Mouse (Mus musculus) embryonic stem cell, embryonic (primary cell): Measurements from ENCODE around the gene Lrrc71.

Experiments
- CTCF ChIA-PET, 4 experiments: fragments of 300-600 bp in 2 of 4; fragments of 350-600 bp in 2 of 4; sonication (Branson Sonifier 250); formaldehyde crosslinking; loops; one replicate each; lab custom pipeline; 2022; ENCODE audit warnings: inconsistent platforms in 2 of 4; lab: Charles Lee
- POLR2A ChIA-PET, 4 experiments: fragments of 300-600 bp in 2 of 4; fragments of 350-600 bp in 2 of 4; sonication (Branson Sonifier 250); formaldehyde crosslinking; loops; one replicate each; lab custom pipeline; 2022; ENCODE audit warnings: antibody characterized with exemption in 4 of 4, inconsistent platforms in 1 of 4; lab: Charles Lee

The Lrrc71 gene

DNA sequence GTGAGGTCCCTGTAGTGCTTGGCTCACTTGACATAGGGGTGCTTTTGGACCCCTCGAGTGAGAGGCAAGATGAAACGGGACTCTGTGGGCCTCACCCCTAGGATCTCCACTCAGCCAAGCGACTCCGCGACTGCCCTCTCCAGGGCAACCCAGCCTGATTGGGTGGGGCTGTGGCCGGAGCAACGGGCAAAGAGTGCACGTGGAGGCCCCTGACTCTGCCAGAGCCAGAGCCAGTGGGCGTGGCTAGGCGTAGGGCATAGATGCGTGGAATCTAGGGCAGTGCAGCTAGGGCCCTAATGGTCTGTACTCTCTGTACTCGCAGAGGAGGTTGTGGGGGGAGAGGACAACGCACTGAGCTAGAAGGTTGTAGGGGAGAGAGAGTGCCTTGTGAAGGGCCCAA, at the start of gene Lrrc71:
Lrrc71 (minus strand) TSS at position 195 of the 400 bp plus-strand sequence.
- ChIA-PET POLR2A (interaction anchor here in 3 of 4 experiments (0.6 to 1.7 kb wide), 10 partner anchors 10 to 223 kb away, joined by 3 to 5 read pairs (median 4); partner anchors contain the start of gene Etv3 (in 1 of the 3)), CTCF (interaction anchor here (0.6 to 2.0 kb wide), 57 partner anchors 9 to 556 kb away, joined by 3 to 29 read pairs (median 4); partner anchors contain the start of genes Ntrk1 (in 3 of the 4), Arhgef11 (in 1 of the 4), Bcan (in 1 of the 4) and Nes (in 1 of the 4))

DNA sequence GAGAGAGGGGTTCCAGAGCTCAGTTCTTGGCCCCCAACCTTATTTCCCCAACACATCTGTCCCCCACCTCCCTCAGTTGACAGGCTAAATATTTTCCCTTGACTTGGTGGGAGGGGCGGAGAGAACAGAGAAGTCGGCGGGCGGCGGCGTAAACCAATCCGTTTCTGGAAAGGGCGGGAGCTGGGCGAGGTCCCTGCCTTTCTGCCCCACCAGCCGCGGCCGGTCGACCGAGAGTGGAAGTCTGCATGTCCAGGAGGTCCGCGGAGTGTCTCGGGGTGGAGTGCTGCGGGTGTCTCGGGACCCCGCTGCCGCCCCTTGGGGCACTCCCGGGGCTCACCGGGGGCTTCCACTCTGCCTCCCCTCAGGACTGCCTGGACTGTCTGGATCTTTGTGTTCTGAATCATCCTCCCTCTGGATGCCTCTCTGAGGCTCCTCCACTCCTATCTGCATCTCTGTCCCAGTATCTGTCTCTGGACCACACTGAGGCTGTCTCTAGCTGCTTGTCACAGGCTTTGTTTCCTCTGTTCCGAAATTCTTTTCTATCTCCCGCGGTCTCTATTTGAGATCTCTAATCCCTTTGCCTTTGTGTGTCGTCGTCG, 48.4 kb upstream of the Lrrc71 start, which contains the start of gene Insrr:
Insrr (plus strand) TSS at position 216 of the 599 bp plus-strand sequence.
- CTCF ChIA-PET, result interaction anchor here in 3 of 4 experiments (0.5 to 4.7 kb wide), 13 partner anchors 12 to 338 kb away, joined by 3 to 36 read pairs (median 6); partner anchors contain the start of gene Lrrc71 (in 1 of the 3)
- POLR2A ChIA-PET, result interaction anchor here in 3 of 4 experiments (0.6 to 3.7 kb wide), 7 partner anchors 8 to 189 kb away, joined by 3 to 13 read pairs (median 3); partner anchors contain the start of genes Nes (in 1 of the 3) and Prcc (in 1 of the 3)

- ChIA-PET POLR2A (interaction anchor here in 3 of 4 experiments (0.6 to 3.7 kb wide), 16 partner anchors 9 to 191 kb away, joined by 3 to 13 read pairs (median 3); partner anchors contain the start of genes Nes (in 1 of the 3) and Prcc (in 1 of the 3)), CTCF (interaction anchor here (0.5 to 4.7 kb wide), 57 partner anchors 7 to 274 kb away, joined by 3 to 36 read pairs (median 5); partner anchors contain the start of genes Lrrc71 (in 2 of the 4), Nes (in 2 of the 4), Isg20l2 (in 1 of the 4) and Rrnad1 (in 1 of the 4))
These were observed 47.2 kb upstream of the Lrrc71 start for GRCm38 (mm10) chr3:87795336-87796277.

- CTCF ChIA-PET, result interaction anchor here (0.5 to 4.7 kb wide), 44 partner anchors 8 to 1377 kb away, joined by 3 to 36 read pairs (median 6); partner anchors contain the start of genes Lrrc71 (in 2 of the 4), Nes (in 2 of the 4), Isg20l2 (in 1 of the 4) and Rrnad1 (in 1 of the 4)
- POLR2A ChIA-PET, result interaction anchor here in 3 of 4 experiments (0.7 to 3.7 kb wide), 14 partner anchors 8 to 343 kb away, joined by 3 to 13 read pairs (median 3); no protein-coding TSS in a partner anchor
These were observed 46.5 kb upstream of the Lrrc71 start, which contains the start of gene Ntrk1 for GRCm38 (mm10) chr3:87794922-87795325. Ntrk1 (minus strand) TSS chr3:87795162.

DNA sequence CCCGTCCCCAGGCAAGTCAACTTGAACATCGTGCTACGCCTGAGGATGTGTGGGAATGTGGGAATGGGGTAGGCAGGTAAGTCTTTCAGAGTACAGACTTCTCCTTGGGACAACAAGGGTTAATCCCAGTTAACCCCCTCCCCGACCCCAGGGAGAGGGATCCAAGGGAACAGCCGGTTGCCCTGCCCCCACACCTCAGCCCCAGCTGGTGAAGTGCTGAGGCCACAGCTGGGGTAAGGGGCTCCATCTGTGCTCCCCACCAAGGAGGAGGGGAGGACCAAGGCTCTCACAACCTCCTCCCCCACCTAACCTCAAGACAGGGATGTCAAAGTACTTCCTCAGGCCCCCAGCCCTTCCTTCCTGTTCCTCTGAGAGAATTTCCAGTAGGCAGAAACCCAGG, 41.3 kb upstream of the Lrrc71 start:
- ChIA-PET POLR2A (interaction anchor here in 1 of 4 experiments (0.9 kb wide), 1 partner anchor 10 kb away, joined by 3 read pairs; no protein-coding TSS in a partner anchor), CTCF (interaction anchor here in 3 of 4 experiments (0.6 to 1.5 kb wide), 4 partner anchors 20 to 41 kb away, joined by 3 to 7 read pairs (median 4); no protein-coding TSS in a partner anchor)

DNA sequence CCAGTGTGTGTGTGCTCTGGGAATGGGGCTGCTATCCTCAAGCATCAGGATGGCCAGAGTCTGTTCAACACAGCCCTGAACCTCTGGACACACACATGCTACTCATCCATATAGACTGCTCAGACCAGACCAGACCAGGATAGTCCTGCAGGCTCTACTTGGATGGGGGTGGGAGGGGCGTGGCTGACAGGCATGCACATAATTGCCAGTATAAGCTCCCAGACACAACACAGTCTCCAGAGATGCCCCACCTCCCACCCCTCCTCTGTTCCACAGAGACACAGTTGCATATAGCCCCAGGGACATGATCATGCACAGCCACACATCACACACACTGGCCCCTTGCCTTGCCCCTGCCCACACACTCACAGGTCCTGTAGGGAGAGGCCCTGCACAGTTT, 40.8 kb upstream of the Lrrc71 start:
- CTCF ChIA-PET, result no interaction called here
- POLR2A ChIA-PET, result no interaction called here

DNA sequence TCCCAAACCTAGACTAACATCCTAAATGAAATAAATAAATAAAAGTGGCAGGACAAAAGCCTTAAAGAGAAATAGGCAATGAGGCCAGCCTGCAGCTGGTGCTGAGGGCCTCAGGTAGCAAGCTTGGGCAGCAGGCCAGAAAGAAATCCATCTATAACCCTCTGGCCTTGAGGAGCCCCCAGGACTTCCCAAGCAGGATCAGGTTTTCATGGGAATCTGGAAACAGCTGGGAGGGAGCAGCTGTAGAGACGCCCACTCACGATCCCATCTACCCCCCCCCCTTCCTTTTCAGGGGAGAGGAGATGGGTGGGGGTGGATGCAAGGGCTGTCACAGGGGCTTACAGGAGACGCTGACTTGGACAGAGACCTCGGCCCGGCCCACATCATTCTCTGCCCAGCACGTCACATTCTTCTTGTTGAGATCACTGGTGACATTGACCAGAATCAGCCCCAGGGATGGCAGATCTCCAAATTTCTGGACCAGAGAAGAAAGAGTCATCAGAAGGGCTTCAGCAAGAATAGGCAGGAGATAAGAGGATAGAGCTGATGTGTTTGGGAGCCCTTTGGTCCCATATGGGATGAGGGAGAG, 37.3 kb upstream of the Lrrc71 start:
- ChIA-PET POLR2A (interaction anchor here in 2 of 4 experiments (0.6 to 1.0 kb wide), 2 partner anchors 9 to 165 kb away, joined by 3 read pairs; no protein-coding TSS in a partner anchor), CTCF (interaction anchor here (0.5 to 1.8 kb wide), 10 partner anchors 9 to 54 kb away, joined by 3 to 10 read pairs (median 4); partner anchors contain the start of gene Ntrk1 (in 3 of the 4))

GRCm38 (mm10) chr3:87785156-87785555, 36.7 kb upstream of the Lrrc71 start:
- CTCF ChIA-PET, result interaction anchor here (0.5 to 1.8 kb wide), 7 partner anchors 10 to 55 kb away, joined by 3 to 10 read pairs (median 4); partner anchors contain the start of gene Ntrk1 (in 3 of the 4)
- POLR2A ChIA-PET, result no interaction called here

DNA sequence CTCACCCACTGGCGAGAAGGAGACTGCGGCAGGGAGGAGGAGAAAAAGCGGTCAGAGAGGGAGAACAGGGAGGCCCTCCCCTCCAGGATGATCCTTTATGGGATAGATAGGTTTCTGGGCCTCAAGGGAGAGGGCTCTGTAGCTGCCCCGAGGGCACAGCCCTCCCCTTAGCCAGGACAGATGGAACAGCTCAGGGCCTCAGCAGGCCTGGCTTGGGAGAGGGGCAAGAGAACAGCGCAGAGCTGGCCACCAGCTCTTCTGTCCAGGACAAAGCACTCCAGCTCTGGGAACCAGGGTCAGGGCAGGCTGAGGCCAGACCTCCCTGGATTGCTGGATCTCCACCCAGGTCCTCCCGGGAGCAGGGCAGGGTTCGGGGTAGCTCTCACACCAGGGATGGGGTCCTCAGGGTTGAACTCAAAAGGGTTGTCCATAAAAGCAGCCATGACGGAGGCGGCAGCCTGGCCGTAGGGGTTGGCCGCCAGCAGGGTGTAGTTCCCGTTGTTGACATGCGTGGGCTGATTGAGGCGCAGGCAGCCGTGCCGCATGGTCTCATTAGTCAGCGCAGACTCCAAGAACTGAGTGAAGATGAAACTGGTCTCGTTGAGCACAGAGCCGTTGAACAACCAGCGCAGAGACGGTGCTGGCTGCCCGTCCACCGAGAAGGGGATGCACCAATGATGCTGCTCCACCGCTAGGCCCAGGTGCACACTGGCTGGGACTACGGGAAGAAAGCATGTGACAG, 35.0 kb upstream of the Lrrc71 start:
- POLR2A ChIA-PET, result interaction anchor here (0.6 to 1.4 kb wide), 6 partner anchors 10 to 730 kb away, joined by 3 to 5 read pairs (median 4); partner anchors contain the start of gene Ntrk1 (in 1 of the 4)
- CTCF ChIA-PET, result interaction anchor here (0.5 to 6.6 kb wide), 14 partner anchors 11 to 540 kb away, joined by 3 to 47 read pairs (median 4); partner anchors contain the start of genes Ntrk1 (in 2 of the 4) and Lrrc71 (in 1 of the 4)

DNA sequence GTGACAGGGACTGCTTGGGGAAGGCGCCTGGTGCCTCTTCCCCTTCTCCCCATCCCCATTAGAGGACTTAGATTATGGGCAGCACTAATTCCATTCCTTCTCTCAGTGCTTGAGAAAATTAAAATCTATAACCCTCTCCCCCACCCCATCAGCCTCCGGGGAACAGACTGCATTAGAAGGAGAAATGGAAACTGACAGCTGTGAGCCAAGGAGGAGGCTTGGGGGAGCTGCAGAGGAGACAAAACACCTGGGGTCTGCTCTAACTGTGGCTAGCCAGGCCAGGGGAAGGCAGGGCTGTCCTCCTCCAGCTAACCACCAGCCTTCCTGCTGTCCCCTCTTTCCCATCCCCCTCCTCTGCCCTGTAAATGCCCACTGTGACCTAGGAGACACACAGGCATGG, 30.7 kb upstream of the Lrrc71 start:
- ChIA-PET CTCF (interaction anchor here (0.6 to 6.6 kb wide), 9 partner anchors 9 to 1018 kb away, joined by 3 to 47 read pairs (median 4); partner anchors contain the start of gene Ntrk1 (in 1 of the 4)), POLR2A (interaction anchor here in 1 of 4 experiments (1.2 kb wide), 1 partner anchor 11 kb away, joined by 3 read pairs; no protein-coding TSS in a partner anchor)

DNA sequence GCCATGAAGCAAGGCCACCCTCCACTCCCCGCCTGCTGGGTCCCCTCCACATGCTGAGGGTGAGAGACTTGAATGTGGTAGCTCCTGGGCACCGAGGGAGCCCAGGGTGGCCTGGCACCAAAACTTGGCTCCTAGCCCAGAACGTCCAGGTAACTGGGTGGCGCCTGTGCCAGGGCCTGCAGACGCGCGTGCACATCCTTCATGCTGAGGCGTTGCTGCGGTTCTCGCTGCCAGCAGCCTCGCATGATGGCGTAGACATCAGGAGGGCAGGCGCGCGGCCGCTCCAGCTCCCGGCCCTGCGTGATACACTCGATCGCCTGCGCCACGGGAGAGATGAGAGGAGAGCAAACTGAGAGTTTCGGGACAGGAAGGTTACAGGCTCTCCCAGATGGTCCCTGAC, 29.9 kb upstream of the Lrrc71 start:
- ChIA-PET CTCF (interaction anchor here in 3 of 4 experiments (0.6 to 6.6 kb wide), 7 partner anchors 8 to 81 kb away, joined by 3 to 47 read pairs (median 3); partner anchors contain the start of gene Insrr (in 1 of the 3)), POLR2A (interaction anchor here in 1 of 4 experiments (1.4 kb wide), 1 partner anchor 16 kb away, joined by 3 read pairs; the partner anchor contains the start of gene Ntrk1)

GRCm38 (mm10) chr3:87771088-87771487, 22.7 kb upstream of the Lrrc71 start:
- POLR2A ChIA-PET, result interaction anchor here in 2 of 4 experiments (1.0 to 1.7 kb wide), 3 partner anchors 46 to 200 kb away, joined by 3 read pairs; partner anchors contain the start of genes Mrpl24 (in 1 of the 2) and Nes (in 1 of the 2)
- CTCF ChIA-PET, result interaction anchor here (0.6 to 5.5 kb wide), 27 partner anchors 8 to 300 kb away, joined by 3 to 64 read pairs (median 7); partner anchors contain the start of genes Lrrc71 (in 1 of the 4), Nes (in 1 of the 4) and Ntrk1 (in 1 of the 4)

DNA sequence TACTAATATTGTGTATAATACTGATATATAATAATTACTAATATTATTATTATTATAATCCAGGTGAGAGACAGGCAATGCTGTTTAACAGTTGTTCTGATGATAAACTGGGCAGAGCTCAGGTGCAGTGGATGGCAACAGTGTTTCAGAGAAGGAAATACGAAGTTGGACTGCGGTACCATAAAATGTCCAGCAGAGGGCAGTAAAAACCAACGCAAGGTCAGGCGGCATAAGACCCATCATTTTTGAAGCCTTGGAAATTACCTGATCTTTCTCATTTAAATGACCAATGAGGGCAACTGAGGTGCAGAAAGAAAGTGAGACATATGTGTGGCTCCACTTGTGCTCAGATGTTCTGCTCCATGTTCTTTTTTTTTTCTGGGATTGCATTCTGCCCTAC, 21.9 kb upstream of the Lrrc71 start:
- ChIA-PET POLR2A (interaction anchor here in 3 of 4 experiments (0.6 to 2.0 kb wide), 6 partner anchors 9 to 200 kb away, joined by 3 to 5 read pairs (median 3); partner anchors contain the start of genes Mrpl24 (in 1 of the 3) and Nes (in 1 of the 3)), CTCF (interaction anchor here (0.6 to 5.5 kb wide), 54 partner anchors 8 to 505 kb away, joined by 3 to 64 read pairs (median 4); partner anchors contain the start of genes Nes (in 2 of the 4), Bcan (in 1 of the 4), Insrr (in 1 of the 4) and Lrrc71 (in 1 of the 4))

- CTCF ChIA-PET, result interaction anchor here (0.6 to 5.5 kb wide), 62 partner anchors 9 to 506 kb away, joined by 3 to 64 read pairs (median 5); partner anchors contain the start of genes Bcan (in 1 of the 4), Insrr (in 1 of the 4), Lrrc71 (in 1 of the 4) and Nes (in 1 of the 4)
- POLR2A ChIA-PET, result interaction anchor here in 3 of 4 experiments (0.6 to 2.0 kb wide), 10 partner anchors 9 to 923 kb away, joined by 3 to 5 read pairs (median 3); partner anchors contain the start of genes Lrrc71 (in 1 of the 3) and Nes (in 1 of the 3)
These were observed 21.1 kb upstream of the Lrrc71 start for GRCm38 (mm10) chr3:87769506-87769905.

GRCm38 (mm10) chr3:87768844-87769243, 20.4 kb upstream of the Lrrc71 start:
- CTCF ChIA-PET, result interaction anchor here (0.6 to 5.5 kb wide), 54 partner anchors 8 to 381 kb away, joined by 3 to 64 read pairs (median 5); partner anchors contain the start of genes Lrrc71 (in 4 of the 4), Ntrk1 (in 3 of the 4), Nes (in 1 of the 4) and Prcc (in 1 of the 4)
- POLR2A ChIA-PET, result interaction anchor here in 3 of 4 experiments (0.6 to 2.0 kb wide), 12 partner anchors 10 to 374 kb away, joined by 3 to 5 read pairs (median 3); partner anchors contain the start of genes Lrrc71 (in 1 of the 3), Mef2d (in 1 of the 3) and Nes (in 1 of the 3)
